ENCODE assay signal across 9 mouse cellular contexts in genomic region chr8:84873016-84873415, GRCm38 (mm10). TPM values are rescaled to one million over a fixed set of nuclear protein-coding genes. Genes with fewer than 3 reads are reported as not detected.
A peak's percentile ranks its signal among the peaks of the same experiment; 100 is the strongest.
DNase-seq lines count a peak whose midpoint lies in the region; ATAC-seq and TF ChIP-seq lines count a peak whose summit lies in the region.
"Had no signal": no experiment of that assay in that cellular context is flagged by ENCODE, and none has a peak within 500 bp of the region (broad histone marks: within the 10 kb centered on the region; RNA-seq: fewer than 3 reads in every experiment).

No protein-coding gene starts in this region.

- peak overlapping the region; percentile 77 for H3K4me2 ChIP-seq in heart, postnatal 0 days (ENCODE audit: low read depth, low read length)
- peak overlapping the region; percentile 75 for H3K4me2 ChIP-seq in hindbrain, postnatal 0 days (ENCODE audit: low read depth, low read length)
- H3K4me2 ChIP-seq in midbrain, embryonic 16.5 days (ENCODE audit: low read length): peak overlapping the region; percentile 92

- DNase-seq in heart, postnatal 0 days (ENCODE audit: low spot score): no peak
- DNase-seq in heart, adult 11 months: no peak
- DNase-seq in hindbrain, postnatal 0 days (ENCODE audit: low spot score): no peak
- no peak for DNase-seq in kidney, adult 18-20 months
- DNase-seq in adrenal gland, postnatal 25 days: no peak

- no peak for ATAC-seq in heart, postnatal 0 days (ENCODE audit: insufficient read depth, low read depth)
- no peak for ATAC-seq in hindbrain, postnatal 0 days
- no peak for ATAC-seq in midbrain, embryonic 16.5 days
- no peak for ATAC-seq in erythroid progenitor cell, adult 5-6 weeks (replicated peaks; ENCODE audit: low FRiP score, poor library complexity, severe bottlenecking)

- no peak for TF ChIP-seq EP300 in heart, postnatal 0 days (IDR thresholded peaks at IDR 0.05; ENCODE audit: low read depth)

- no peaks in the 10 kb centered on the region for H3K9me3 ChIP-seq in heart, postnatal 0 days (replicated peaks; ENCODE audit: control insufficient read depth, low read length)
- H3K9me3 ChIP-seq in hindbrain, postnatal 0 days (ENCODE audit: low read length): no peaks in the 10 kb centered on the region
- H3K9me3 ChIP-seq in midbrain, embryonic 16.5 days (replicated peaks; ENCODE audit: control insufficient read depth, low read length, poor library complexity, severe bottlenecking): no peaks in the 10 kb centered on the region

- H3K27ac ChIP-seq in heart, postnatal 0 days (ENCODE audit: low read depth): no peak overlapping the region
- H3K27ac ChIP-seq in bone marrow macrophage, adult 2 months (ENCODE audit: insufficient read depth, low read depth, low read length): no peak overlapping the region
- no peak overlapping the region for H3K27ac ChIP-seq in hindbrain, postnatal 0 days
- no peak overlapping the region for H3K27ac ChIP-seq in midbrain, embryonic 16.5 days (ENCODE audit: low read length)

- H3K4me3 ChIP-seq in heart, postnatal 0 days (ENCODE audit: low read depth, low read length): no peak overlapping the region
- peak overlapping the region; percentile 61 for H3K4me3 ChIP-seq in bone marrow macrophage, adult 2 months (ENCODE audit: insufficient read depth, low read length)
- H3K4me3 ChIP-seq in hindbrain, postnatal 0 days (ENCODE audit: low read length): peak overlapping the region; percentile 39
- H3K4me3 ChIP-seq in midbrain, embryonic 16.5 days (ENCODE audit: low read depth, low read length): peak overlapping the region; percentile 43; the same call in 1 of the 2 replicates

- peaks cover 13% of the 10 kb centered on the region for H3K36me3 ChIP-seq in heart, postnatal 0 days (replicated peaks; ENCODE audit: control insufficient read depth, insufficient read depth, low read length)
- H3K36me3 ChIP-seq in hindbrain, postnatal 0 days (ENCODE audit: insufficient read depth, low read length): peaks cover 11% of the 10 kb centered on the region
- peaks cover 13% of the 10 kb centered on the region for H3K36me3 ChIP-seq in midbrain, embryonic 16.5 days (ENCODE audit: control insufficient read depth, insufficient read depth, low read length)

- H3K4me1 ChIP-seq in heart, postnatal 0 days (ENCODE audit: control insufficient read depth, insufficient read depth): peaks cover 7% of the 10 kb centered on the region
- H3K4me1 ChIP-seq in bone marrow macrophage, adult 2 months (ENCODE audit: control insufficient read depth, insufficient read depth, low read length): peaks cover 9% of the 10 kb centered on the region
- 0 out of 2 replicates have a peak, but pooled peaks cover 5% of the 10 kb centered on the region for H3K4me1 ChIP-seq in hindbrain, postnatal 0 days (ENCODE audit: insufficient read depth, low read length)
- peaks cover 11% of the 10 kb centered on the region for H3K4me1 ChIP-seq in midbrain, embryonic 16.5 days (ENCODE audit: control insufficient read depth, insufficient read depth, low read length)

- H3K27me3 ChIP-seq in heart, postnatal 0 days (ENCODE audit: control insufficient read depth, insufficient read depth, low read length): no peaks in the 10 kb centered on the region
- H3K27me3 ChIP-seq in hindbrain, postnatal 0 days (ENCODE audit: insufficient read depth, low read length): no peaks in the 10 kb centered on the region
- peaks cover 5% of the 10 kb centered on the region; the same call in 1 of the 2 replicates for H3K27me3 ChIP-seq in midbrain, embryonic 16.5 days (ENCODE audit: control insufficient read depth, insufficient read depth, low read depth, low read length)
- H3K27me3 ChIP-seq: Patski had no signal

- WGBS in heart, postnatal 0 days: 78% methylated on average over 4 of the region's 4 CpGs
- 77% methylated on average over 4 of the region's 4 CpGs for WGBS in hindbrain, postnatal 0 days
- WGBS in midbrain, embryonic 16.5 days: 74% methylated on average over 4 of the region's 4 CpGs

- TF ChIP-seq POLR2A in bone marrow macrophage, adult 2 months (IDR thresholded peaks at IDR 0.05; ENCODE audit: borderline replicate concordance, low read depth, low read length): no peak

- no peak for TF ChIP-seq CTCF in heart, postnatal 0 days (IDR thresholded peaks at IDR 0.05; ENCODE audit: low read depth)
- no peak for TF ChIP-seq CTCF in bone marrow macrophage, adult 2 months (IDR thresholded peaks at IDR 0.05; ENCODE audit: low read depth, low read length)
- TF ChIP-seq CTCF in hindbrain, postnatal 0 days (IDR thresholded peaks at IDR 0.05; ENCODE audit: low read depth): no peak

- no peak overlapping the region for H3K9ac ChIP-seq in heart, postnatal 0 days (replicated peaks; ENCODE audit: low read depth, low read length)
- peak overlapping the region; percentile 48; the same call in 1 of the 2 replicates for H3K9ac ChIP-seq in hindbrain, postnatal 0 days (replicated peaks; ENCODE audit: low read length)
- H3K9ac ChIP-seq in midbrain, embryonic 16.5 days (ENCODE audit: low read depth, low read length): no peak overlapping the region

RNA-seq across cellular contexts. Expression of gene Syce2, which starts 1.1 kb away (rescaled TPM):
- total RNA-seq in heart, postnatal 0 days (2014; rRNA removed; ENCODE audit: low replicate concordance): 0.15 and 1.7 TPM in 2 replicates
- polyA plus RNA-seq in heart, postnatal 0 days (2015; fragmentation: Nextera tagmentation; extraction: Ambion mirVana): 9.7 and 11.8 TPM in 2 replicates
- 19.4 and 19.6 TPM in 2 replicates for polyA plus RNA-seq in bone marrow macrophage, adult 2 months (2012; ENCODE audit: insufficient read depth, insufficient read length, missing spikeins)
- 11.8 and 14.0 TPM in 2 replicates for total RNA-seq in hindbrain, postnatal 0 days (2014; rRNA removed)
- 62.1 and 64.4 TPM in 2 replicates for polyA plus RNA-seq in hindbrain, postnatal 0 days (2015; fragmentation: Nextera tagmentation; extraction: Ambion mirVana)
- 27.7 and 33.2 TPM in 2 replicates for polyA plus RNA-seq in midbrain, embryonic 16.5 days (2015; fragmentation: Nextera tagmentation; extraction: Ambion mirVana)
- 65.2 and 133 TPM in 2 replicates for total RNA-seq in erythroid progenitor cell, adult 5-6 weeks (2015; ENCODE audit: low replicate concordance)
- total RNA-seq in erythroid progenitor cell, adult 5-6 weeks (2017; ENCODE audit: low replicate concordance): 9.2 and 29.9 TPM in 2 replicates
- total RNA-seq in adrenal gland, postnatal 25 days (2021): 10.6 and 13.9 TPM in 2 replicates

RNA-seq across cellular contexts. Expression of gene Farsa, which starts 16.2 kb away (rescaled TPM):
- total RNA-seq in heart, postnatal 0 days (2014; rRNA removed; ENCODE audit: low replicate concordance): 38.6 and 40.0 TPM in 2 replicates
- polyA plus RNA-seq in heart, postnatal 0 days (2015; fragmentation: Nextera tagmentation; extraction: Ambion mirVana): 36.3 and 38.3 TPM in 2 replicates
- 23.1 and 30.5 TPM in 2 replicates for polyA plus RNA-seq in bone marrow macrophage, adult 2 months (2012; ENCODE audit: insufficient read depth, insufficient read length, missing spikeins)
- total RNA-seq in hindbrain, postnatal 0 days (2014; rRNA removed): 77.5 and 86.1 TPM in 2 replicates
- 87.4 and 89.8 TPM in 2 replicates for polyA plus RNA-seq in hindbrain, postnatal 0 days (2015; fragmentation: Nextera tagmentation; extraction: Ambion mirVana)
- polyA plus RNA-seq in midbrain, embryonic 16.5 days (2015; fragmentation: Nextera tagmentation; extraction: Ambion mirVana): 108 and 113 TPM in 2 replicates
- total RNA-seq in erythroid progenitor cell, adult 5-6 weeks (2015; ENCODE audit: low replicate concordance): 11.2 and 19.7 TPM in 2 replicates
- total RNA-seq in erythroid progenitor cell, adult 5-6 weeks (2017; ENCODE audit: low replicate concordance): 29.4 and 35.6 TPM in 2 replicates
- total RNA-seq in adrenal gland, postnatal 25 days (2021): 62.3 and 67.2 TPM in 2 replicates

RNA-seq across cellular contexts. Expression of gene Gcdh, which starts 20.7 kb away (rescaled TPM):
- total RNA-seq in heart, postnatal 0 days (2014; rRNA removed; ENCODE audit: low replicate concordance): 45.5 and 52.8 TPM in 2 replicates
- polyA plus RNA-seq in heart, postnatal 0 days (2015; fragmentation: Nextera tagmentation; extraction: Ambion mirVana): 33.0 and 33.5 TPM in 2 replicates
- polyA plus RNA-seq in bone marrow macrophage, adult 2 months (2012; ENCODE audit: insufficient read depth, insufficient read length, missing spikeins): 13.4 and 17.6 TPM in 2 replicates
- 24.9 and 37.8 TPM in 2 replicates for total RNA-seq in hindbrain, postnatal 0 days (2014; rRNA removed)
- polyA plus RNA-seq in hindbrain, postnatal 0 days (2015; fragmentation: Nextera tagmentation; extraction: Ambion mirVana): 36.5 and 41.3 TPM in 2 replicates
- 33.4 and 36.9 TPM in 2 replicates for polyA plus RNA-seq in midbrain, embryonic 16.5 days (2015; fragmentation: Nextera tagmentation; extraction: Ambion mirVana)
- 16.9 and 36.9 TPM in 2 replicates for total RNA-seq in erythroid progenitor cell, adult 5-6 weeks (2015; ENCODE audit: low replicate concordance)
- total RNA-seq in erythroid progenitor cell, adult 5-6 weeks (2017; ENCODE audit: low replicate concordance): 22.8 and 26.2 TPM in 2 replicates
- total RNA-seq in adrenal gland, postnatal 25 days (2021): 47.7 and 59.5 TPM in 2 replicates

RNA-seq across cellular contexts. Expression of gene Calr, which starts 26.3 kb away (rescaled TPM):
- total RNA-seq in heart, postnatal 0 days (2014; rRNA removed; ENCODE audit: low replicate concordance): 211 and 235 TPM in 2 replicates
- 201 and 266 TPM in 2 replicates for polyA plus RNA-seq in heart, postnatal 0 days (2015; fragmentation: Nextera tagmentation; extraction: Ambion mirVana)
- 674 and 696 TPM in 2 replicates for polyA plus RNA-seq in bone marrow macrophage, adult 2 months (2012; ENCODE audit: insufficient read depth, insufficient read length, missing spikeins)
- total RNA-seq in hindbrain, postnatal 0 days (2014; rRNA removed): 350 and 359 TPM in 2 replicates
- polyA plus RNA-seq in hindbrain, postnatal 0 days (2015; fragmentation: Nextera tagmentation; extraction: Ambion mirVana): 418 and 457 TPM in 2 replicates
- polyA plus RNA-seq in midbrain, embryonic 16.5 days (2015; fragmentation: Nextera tagmentation; extraction: Ambion mirVana): 662 and 691 TPM in 2 replicates
- total RNA-seq in erythroid progenitor cell, adult 5-6 weeks (2015; ENCODE audit: low replicate concordance): 261 and 337 TPM in 2 replicates
- 660 and 677 TPM in 2 replicates for total RNA-seq in erythroid progenitor cell, adult 5-6 weeks (2017; ENCODE audit: low replicate concordance)
- total RNA-seq in adrenal gland, postnatal 25 days (2021): 489 and 566 TPM in 2 replicates

RNA-seq across cellular contexts. Expression of gene Klf1, which starts 28.7 kb away (rescaled TPM):
- not detected in 2 replicates for total RNA-seq in heart, postnatal 0 days (2014; rRNA removed; ENCODE audit: low replicate concordance)
- 0.27 and 0.56 TPM in 2 replicates for polyA plus RNA-seq in heart, postnatal 0 days (2015; fragmentation: Nextera tagmentation; extraction: Ambion mirVana)
- not detected in 2 replicates for polyA plus RNA-seq in bone marrow macrophage, adult 2 months (2012; ENCODE audit: insufficient read depth, insufficient read length, missing spikeins)
- total RNA-seq in hindbrain, postnatal 0 days (2014; rRNA removed): 1.2 TPM in 1 of 2 replicates, not detected in the other
- 0.34 and 0.98 TPM in 2 replicates for polyA plus RNA-seq in hindbrain, postnatal 0 days (2015; fragmentation: Nextera tagmentation; extraction: Ambion mirVana)
- polyA plus RNA-seq in midbrain, embryonic 16.5 days (2015; fragmentation: Nextera tagmentation; extraction: Ambion mirVana): 0.28 and 0.98 TPM in 2 replicates
- total RNA-seq in erythroid progenitor cell, adult 5-6 weeks (2015; ENCODE audit: low replicate concordance): 262 and 325 TPM in 2 replicates
- 240 and 399 TPM in 2 replicates for total RNA-seq in erythroid progenitor cell, adult 5-6 weeks (2017; ENCODE audit: low replicate concordance)
- total RNA-seq in adrenal gland, postnatal 25 days (2021): 0.27 TPM in 1 of 2 replicates, not detected in the other
